Mouse (Mus musculus) 416B (cell line): Measurements from ENCODE around the gene Fndc3b.

Experiments
- DNase-seq: peaks from one replicate; pipeline ENCODE4 v3.0.0; 2011; ENCODE audit warnings: low read depth

The Fndc3b gene

DNA sequence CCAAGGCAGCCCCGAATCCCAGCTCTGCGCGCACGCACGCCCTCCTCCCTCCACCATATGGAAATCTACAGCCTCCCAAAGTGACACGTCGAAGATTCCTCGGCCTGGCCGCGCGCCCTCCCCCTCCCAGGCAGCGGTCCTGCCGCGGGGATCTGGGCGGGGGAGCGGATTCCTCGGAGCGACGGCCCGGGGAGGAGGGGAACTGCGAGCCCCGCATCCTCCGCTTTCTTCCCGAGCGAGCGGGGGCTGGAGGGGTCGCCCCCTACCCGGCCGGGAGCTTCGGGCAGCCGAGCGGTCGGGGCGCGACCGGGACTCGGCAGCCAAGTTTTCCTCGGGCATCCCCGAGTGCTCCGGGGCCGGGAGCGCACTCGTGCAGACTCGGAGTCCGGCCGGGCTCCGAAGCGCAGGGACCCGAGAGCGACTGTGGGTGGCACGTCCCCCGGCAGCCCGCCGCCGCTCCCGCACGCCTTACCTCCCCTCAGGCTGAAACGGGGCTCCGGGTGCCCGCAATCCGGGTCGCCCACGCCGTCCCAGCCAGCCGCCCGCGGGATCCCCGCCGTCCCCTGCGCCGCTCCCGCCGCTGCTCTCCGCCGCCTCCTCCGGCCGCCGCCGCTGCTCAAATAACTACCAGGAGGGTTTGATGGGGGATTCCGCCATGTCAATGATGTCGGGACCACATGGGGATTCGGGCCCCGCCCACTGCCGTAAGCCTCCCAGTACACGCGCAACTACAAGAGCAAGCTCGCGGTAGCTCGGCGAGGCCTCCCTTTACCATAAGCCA, at the start of gene Fndc3b:
Gene Fndc3b (minus strand): TSS at position 660 of the 781 bp plus-strand sequence.
- peak; percentile 93 for DNase-seq

DNA sequence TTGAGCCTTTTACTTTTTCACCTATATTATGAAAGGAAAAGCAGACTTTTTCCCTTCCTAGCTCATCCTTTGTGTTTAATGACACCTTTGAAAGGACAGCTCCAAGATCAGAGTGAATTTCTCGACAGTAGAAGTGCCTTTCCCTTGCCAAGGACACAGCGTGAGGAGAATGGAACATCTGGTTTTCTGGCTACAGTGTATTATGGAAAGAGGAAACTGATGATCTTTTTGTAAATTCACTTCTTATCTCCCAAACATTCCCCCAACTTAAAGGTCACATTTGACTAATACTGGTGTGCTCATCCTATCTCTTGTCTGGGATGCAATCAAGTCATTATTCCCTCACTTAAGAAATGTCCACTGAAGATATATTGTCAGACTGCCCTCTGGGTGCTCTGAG, 49.2 kb upstream of the Fndc3b start:
- no peak for DNase-seq

DNA sequence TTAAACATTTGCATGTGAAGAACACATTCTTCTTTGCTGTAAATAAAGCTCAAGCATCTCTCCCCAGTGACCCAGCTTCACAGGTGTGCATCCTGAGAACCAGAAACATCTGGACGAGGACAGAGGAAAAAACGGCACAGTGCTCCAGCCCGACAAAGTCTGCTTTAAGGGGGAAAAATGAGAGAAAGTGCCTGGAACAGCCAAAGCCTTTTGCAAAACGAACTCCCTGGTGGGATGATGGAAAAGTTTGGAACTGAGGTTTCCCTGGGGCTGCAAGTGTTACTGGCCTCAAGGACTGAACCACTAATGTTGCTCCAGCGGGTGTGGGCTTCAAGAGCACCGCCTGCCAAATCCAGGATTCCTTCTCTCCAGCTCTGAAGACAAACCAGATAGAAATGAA, 47.9 kb upstream of the Fndc3b start:
- no peak for DNase-seq

DNA sequence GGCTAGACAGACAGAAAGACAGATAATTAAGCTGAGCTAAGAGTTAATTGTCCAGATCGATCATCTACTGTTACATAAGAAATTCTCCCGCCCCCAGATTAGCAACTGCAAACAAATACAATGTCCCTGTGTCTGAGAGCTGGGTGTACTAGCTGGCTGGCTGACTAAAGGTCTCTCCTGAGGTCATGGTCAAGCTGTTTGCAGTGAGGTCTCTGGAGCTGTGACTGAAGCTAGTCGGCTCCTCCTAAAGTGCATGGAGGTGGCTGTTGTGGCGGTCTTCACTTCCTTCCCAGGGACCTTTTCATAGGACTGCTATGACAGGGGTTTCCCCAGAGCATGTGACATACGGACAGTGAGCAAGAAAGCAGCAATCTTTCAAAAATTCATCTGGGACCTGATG, 40.5 kb upstream of the Fndc3b start:
- no peak for DNase-seq

DNA sequence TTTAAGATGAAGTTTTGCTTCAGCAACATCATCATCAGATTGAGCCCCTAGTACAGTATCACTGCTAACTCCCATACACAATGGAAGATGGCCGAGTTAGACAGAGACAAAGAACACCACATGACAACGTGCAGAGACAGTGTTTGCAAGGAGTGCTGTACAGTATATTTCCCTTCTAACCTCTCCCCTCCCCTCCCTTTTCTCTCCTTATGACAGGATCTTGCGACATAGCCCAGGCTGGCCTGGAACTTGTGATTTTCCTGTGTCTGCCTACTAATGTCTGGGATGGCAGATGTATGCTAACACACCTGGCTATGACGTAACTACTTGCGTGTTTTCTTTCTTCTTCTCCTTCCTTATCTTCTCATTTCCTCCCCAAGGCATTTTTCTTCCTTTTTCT, 40.0 kb upstream of the Fndc3b start:
- peak; percentile 69 for DNase-seq

DNA sequence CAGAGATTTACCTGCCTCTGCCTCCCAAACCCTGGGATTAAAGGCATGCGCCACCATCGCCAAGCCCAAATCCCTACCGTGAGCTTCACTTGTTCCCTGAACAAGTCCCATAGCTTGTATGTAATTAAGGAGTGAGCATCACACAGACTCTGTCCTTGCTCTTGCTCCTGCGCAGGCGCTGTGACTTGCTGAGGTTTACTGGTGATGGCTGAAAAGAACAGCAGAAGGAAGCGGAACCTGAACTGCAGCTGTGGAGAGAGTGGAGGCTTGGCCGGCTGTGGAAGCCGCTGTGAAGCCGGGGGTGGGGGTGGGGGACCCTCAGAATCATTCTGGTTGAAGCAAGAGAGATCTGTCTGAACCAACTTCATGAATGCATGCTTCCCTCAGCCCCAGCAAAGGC, 34.5 kb upstream of the Fndc3b start:
- DNase-seq, result no peak

DNA sequence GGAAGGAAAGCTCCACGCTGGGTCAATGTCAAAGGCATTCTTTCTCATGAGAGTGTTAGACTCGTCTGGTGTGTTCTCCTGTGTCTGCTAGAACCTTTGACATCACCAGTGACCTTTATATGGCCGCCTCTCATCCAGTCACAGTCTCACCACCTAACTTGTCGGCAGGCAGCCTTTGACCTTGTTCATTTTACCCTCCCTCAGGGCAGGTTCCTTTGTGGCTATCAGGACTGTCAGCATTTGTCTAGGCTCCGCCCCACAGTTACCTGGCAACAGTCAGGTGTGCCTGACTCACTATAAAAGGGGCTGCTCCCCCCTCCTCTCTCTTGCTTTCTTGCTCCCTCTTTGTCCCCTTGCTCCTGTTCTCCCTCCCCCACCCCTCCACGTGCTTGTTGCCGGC, 33.6 kb upstream of the Fndc3b start:
- no peak for DNase-seq

DNA sequence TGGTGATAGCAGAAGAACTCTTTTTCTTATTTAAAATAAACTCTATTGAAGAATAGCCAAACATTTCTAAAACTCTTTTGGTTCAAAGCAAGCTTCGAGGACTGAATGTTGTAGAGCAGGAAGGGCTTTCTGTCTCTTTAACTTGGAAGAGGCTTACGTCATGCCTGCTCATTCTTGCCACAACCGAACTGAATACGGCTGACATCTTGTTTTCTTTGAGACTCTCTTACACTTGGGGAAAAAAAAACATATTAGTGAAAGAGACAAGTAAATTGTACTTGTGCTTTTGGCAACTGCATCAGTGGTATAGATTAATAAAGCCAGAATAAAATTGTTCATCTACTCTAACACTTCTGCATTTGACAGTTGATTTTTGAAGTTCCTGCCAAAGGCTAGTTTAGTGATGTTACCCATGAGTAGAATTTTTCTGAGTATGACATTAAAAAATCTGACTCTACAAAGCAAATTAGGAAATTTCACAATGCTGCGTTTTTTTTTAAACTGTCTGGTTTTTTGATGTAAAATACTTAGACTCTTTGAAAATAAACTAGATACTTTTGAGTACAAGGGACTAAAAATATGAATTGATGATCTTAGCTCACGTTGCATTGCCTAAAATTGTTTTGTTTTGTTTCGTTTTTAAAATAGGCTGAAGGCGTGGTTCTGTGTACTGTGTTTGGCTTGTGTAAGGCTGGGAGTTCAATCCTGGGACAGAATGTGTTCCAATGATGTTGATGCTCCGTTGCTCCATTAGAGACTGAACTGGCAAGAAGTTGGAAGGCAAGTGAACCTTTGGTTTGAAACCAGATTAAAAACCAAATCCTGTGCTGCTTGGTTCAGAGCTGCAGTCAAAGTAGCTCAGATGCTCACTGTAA, 32.4 kb upstream of the Fndc3b start:
- peak; percentile 33 for DNase-seq

DNA sequence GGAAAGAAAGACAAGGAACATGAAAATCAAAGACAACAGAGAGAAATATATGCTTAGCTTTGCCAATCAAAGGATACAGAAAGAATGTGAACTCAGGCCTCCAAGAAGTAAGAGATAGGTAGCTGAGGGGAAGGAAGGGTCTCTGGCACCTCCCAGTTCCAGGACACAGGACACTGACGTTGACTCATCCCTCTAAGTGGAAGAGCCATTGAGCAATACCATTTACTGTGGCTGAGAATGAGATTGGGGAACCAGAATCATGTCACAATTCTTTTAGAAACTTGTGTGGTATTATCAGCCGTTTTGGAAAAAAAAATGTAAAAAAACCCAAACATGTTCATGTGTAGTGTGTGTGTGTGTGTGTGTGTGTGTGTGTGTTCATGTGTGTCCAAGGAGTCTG, 31.0 kb upstream of the Fndc3b start:
- peak; percentile 81 for DNase-seq

DNA sequence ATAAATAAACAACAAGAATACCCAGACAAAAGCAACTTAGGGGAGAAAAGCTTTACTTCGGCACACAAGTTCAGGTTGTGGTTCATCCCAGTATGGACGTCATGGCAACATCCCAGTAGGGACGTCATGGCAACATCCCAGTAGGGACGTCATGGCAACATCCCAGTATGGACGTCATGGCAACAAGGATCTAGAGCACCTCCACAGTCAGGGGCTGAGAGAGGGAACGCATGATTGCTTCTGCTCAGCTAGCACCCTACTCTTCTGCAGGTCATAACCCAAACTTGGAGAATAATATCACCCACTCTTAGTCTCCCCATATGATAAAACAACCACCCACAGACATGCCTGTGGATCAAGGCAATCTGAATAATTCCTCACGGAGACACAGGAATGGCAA, 29.0 kb upstream of the Fndc3b start:
- DNase-seq, result no peak

DNA sequence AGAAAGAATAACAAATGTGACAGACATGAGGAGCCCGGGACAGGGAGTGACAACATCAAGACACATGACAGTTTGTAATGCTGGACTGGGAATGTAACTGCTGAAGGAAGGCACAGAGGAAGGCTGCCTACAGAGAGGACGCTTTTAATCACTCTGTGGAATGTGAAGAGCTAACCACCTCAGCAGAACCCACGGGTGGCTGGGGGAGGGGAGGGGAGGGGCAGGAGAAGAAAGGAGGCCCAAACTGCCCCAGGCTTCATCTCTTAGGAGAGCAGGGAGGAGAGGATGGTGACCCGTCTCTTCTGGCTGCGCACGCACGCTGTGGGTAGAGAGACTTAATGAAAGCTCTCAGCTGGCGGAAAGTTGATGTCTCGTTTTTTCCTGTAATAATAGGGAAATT, 25.1 kb upstream of the Fndc3b start:
- DNase-seq, result no peak

DNA sequence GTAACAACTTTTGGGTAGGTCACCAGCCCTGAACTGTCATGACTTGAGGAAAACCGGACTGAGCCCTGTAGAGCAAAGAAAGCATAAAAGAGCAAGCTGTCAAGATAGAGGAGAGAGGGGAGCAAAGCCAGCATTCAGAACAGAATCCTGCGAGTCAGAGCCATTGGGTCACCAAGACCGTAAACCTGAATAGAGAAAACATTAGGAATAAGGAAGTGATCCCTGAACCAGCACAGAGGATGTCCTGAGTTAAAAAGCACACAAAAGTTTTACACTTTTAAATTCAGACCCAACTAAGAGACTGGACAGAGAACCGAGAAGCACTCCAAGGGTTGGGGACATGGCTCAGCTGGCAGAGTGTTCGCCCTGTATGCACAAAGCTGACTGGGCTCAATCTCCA, 24.0 kb upstream of the Fndc3b start:
- no peak for DNase-seq

DNA sequence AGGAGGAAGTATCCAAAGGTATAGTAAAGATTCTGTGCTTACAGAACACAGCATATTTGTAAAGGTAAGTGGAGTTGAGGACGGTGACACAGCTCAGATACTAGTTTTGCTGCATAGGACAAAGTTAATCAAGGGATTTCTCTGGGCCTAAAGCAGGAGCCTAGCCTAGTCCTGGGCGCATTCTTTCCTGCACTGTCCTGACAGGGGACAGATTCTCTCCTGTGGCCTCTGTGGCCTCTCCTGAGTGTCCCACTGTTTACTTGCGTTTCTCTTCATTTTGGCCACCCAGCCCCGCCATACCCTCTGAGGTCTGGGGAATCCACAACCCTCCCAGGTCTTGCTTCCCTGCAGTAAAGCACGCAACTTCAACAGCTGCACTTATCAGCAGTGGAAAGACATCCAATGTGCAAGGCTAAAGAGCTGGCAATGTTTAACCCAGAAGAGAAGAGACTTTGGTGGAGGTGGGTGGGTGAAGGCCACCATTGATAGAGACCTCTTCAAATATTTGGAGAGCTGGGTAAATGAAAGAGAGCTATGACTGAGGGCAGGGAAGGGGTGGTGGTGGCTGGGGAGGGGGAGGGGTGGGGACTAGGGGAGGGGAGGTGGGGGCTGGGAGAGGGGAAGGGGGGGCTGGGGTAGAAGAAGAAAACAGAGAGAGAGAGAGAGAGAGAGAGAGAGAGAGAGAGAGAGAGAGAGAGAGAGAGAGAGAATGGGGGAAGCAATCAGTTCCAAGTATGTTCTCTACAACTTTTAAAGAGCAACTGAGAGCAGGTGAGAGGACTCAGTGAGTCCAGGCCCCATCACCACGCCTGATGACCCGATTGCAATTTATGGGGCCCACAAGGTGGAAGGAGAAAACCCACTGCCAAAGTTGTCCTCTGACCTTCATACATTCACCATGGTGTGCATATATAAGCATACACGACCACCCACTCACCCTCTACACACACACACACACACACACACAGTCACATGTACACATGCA, 18.0 kb upstream of the Fndc3b start:
- no peak for DNase-seq

DNA sequence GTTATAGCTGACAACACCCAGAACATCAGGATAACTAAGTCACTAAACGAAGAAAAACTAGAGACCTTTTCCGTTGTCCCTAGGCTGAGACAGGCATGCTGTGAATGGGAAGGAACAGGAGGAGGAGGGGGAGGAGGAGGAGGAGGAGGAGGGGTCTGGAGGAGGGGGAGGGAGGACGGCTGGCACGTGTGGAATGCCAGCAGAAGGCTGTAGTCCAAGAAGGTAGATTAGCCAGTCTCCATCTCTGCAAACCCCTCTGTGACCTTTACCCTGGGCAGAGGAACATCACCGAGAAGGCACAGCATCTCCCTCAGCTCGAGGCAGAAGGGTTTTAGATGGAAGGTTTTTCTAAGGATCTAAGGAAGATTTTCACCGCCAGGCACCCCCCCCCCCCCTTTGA, 17.1 kb upstream of the Fndc3b start:
- no peak for DNase-seq

DNA sequence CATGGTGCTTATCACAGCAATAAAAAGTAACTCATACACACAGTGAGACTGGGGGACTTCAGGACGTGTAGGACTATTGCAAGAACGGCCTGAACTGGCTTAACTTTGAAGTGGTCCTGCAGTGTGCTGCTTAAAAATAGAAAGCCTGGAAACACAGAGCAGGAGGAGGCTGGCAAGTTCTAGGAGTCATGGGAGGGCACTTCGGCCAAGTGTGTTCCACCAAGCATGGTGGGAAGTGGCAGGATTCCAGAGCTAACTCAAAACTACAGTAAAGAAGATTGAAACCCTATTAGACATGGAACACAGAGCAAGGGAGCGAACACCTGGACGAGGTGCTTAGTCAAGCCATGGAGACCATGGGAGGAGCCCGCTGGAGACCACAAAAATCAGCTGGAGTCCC, 14.6 kb upstream of the Fndc3b start:
- no peak for DNase-seq

DNA sequence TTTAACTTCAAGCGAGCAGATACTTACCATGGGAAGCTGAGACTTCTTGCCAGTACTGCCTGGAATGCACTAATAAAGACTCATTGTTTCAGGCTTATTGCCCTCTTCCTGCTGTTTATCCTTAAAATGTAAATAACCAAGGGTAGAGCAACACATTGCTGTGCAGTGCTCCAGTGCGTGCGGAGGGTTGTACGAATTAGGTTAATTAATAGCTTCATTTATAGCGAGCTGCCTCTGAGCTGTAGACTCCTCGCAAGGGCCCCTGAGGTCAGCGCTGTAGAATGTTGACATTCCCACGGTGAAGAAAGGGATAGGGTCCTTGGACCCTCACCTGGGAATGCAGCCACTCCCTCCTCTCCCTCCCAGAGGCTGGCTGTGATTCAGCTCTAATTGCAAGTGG, 13.1 kb upstream of the Fndc3b start:
- no peak for DNase-seq

DNA sequence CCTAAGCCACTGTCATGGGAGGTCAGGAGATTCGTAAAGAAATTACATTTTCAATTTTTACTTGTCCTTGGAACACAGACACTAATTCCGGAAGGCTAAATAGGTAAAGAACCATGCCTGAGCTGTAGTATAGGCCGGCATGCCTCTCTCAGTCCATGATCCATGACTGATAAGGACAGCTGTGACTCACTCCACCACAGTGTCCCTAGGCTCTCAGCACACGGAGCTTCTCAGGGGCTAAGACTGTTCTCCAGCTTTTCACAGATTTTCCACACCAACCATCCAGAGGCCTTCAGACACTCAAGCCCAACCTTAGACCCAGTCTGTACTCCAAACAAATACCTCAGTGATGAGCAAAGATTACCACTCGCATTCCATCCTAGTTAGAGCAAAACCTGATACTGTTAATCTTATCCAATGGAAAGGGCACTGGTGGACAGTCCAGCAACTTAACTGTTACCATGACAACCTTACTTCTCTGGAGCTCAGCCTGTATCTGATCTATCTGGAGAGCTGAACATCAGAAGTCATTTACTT, 7.8 kb upstream of the Fndc3b start:
- DNase-seq, result no peak

DNA sequence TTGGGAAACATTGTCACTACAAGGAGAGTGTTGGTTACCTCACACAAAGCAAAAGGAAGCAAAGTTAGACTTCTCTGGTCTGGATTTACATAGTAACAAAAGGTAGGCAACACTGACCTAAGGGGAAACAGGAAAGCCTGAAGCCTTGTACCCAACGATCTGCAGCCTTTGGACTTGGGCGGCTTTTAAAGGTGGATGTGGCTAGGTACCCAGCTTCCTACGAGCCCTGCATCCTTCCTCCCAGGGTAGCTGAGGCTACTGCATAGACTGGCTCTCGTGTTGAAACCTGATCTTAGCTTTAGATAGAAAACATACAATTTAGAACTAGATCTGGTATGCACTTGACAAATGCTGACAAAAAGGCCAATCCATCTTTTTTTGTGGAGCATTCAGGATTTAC, 2.9 kb upstream of the Fndc3b start:
- DNase-seq, result peak; percentile 62

DNA sequence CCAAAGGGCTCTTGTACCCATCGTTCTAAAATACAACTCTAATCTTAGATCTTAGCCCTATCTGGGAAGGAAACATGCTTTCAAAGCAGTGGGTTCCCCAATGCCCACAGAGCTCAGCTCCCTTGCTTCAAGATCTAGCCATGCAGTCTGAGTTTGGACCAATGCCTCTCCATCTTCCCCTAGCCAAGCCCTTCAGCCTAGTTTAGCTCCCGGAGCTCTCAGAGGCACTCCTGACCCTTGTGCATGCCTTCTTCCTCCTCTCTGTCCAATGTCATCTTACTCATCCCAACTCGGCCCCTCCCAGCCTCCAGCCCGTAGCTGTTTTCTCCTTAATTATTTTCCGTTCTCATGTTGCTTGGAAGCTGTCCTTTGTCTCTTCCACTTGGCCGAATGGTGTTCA, 1.3 kb upstream of the Fndc3b start:
- no peak for DNase-seq

DNA sequence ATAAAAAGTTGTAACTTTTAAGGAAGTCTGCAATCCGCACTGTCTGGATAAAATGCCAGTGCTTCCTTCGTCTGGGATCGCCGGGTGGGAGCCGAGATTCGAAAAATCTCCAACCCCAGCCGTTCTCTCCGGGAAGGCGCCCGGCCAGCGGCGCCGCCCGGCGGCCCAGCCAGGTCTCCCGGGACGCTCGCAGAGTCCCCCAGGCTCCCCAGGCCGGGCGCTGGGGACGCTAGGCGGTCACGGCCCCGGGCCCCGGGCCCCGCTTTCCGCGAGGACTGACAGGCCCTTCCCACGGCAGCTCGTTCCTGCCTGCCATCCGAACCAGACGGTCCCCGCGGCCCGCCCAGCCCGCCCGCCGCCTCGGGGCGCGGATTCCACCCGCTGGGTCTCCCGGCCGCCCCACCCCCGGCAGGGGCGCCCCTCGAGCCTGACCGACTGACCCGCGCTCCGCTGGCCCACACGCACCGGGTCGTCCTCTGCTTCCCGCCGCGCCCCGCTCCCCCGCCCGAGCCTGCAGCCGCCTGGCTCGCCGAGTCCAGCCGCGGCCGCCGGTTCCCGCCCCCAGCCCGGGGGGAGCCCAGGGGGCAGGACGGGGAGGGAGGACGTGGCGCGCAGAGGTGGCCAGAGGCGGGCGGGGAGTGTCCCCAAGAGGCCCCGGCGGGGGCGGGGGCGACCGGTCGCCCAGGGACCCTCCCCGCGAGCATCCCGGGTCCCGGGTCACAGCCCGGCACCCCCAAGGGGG, 1.0 kb downstream of the Fndc3b start:
- peak; percentile 52 for DNase-seq
